Comparison of ENCODE assay signal across 9 mouse cellular contexts in genomic region chr10:23978901-23979705, GRCm38 (mm10). TPM values are rescaled to one million over a fixed set of nuclear protein-coding genes. Genes with fewer than 3 reads are reported as not detected.
DNase-seq lines count a peak whose midpoint lies in the region; ATAC-seq and TF ChIP-seq lines count a peak whose summit lies in the region.
"Had no signal": no experiment of that assay in that cellular context is flagged by ENCODE, and none has a peak within 500 bp of the region (broad histone marks: within the 10 kb centered on the region; RNA-seq: fewer than 3 reads in every experiment).

No protein-coding gene starts in this region.

- H3K27ac ChIP-seq in bone marrow macrophage, adult 2 months (ENCODE audit: insufficient read depth, low read depth, low read length): no peak overlapping the region
- no peak overlapping the region for H3K27ac ChIP-seq in heart, postnatal 0 days (ENCODE audit: low read depth)
- no peak overlapping the region for H3K27ac ChIP-seq in liver, embryonic 15.5 days (replicated peaks)
- H3K27ac ChIP-seq in neural tube, embryonic 15.5 days (replicated peaks): no peak overlapping the region
- H3K27ac ChIP-seq: embryonic facial prominence, embryonic 13.5 days had no signal

- no peak overlapping the region for H3K9ac ChIP-seq in heart, postnatal 0 days (replicated peaks; ENCODE audit: low read depth, low read length)
- H3K9ac ChIP-seq in liver, embryonic 15.5 days: no peak overlapping the region
- no peak overlapping the region for H3K9ac ChIP-seq in neural tube, embryonic 15.5 days (replicated peaks)
- H3K9ac ChIP-seq: embryonic facial prominence, embryonic 13.5 days had no signal

- WGBS in heart, postnatal 0 days: 41% methylated on average over 16 of the region's 16 CpGs
- 33% methylated on average over 16 of the region's 16 CpGs for WGBS in liver, embryonic 15.5 days (ENCODE audit: insufficient replicate concordance)
- 41% methylated on average over 16 of the region's 16 CpGs for WGBS in neural tube, embryonic 15.5 days

- H3K9me3 ChIP-seq in heart, postnatal 0 days (replicated peaks; ENCODE audit: control insufficient read depth, low read length): no peaks in the 10 kb centered on the region
- no peaks in the 10 kb centered on the region for H3K9me3 ChIP-seq in liver, embryonic 15.5 days (replicated peaks)
- no peaks in the 10 kb centered on the region for H3K9me3 ChIP-seq in neural tube, embryonic 15.5 days (replicated peaks)
- H3K9me3 ChIP-seq: embryonic facial prominence, embryonic 13.5 days had no signal

- H3K4me1 ChIP-seq in bone marrow macrophage, adult 2 months (ENCODE audit: control insufficient read depth, insufficient read depth, low read length): peaks cover 5% of the 10 kb centered on the region; the same call in 1 of the 2 replicates
- no peaks in the 10 kb centered on the region for H3K4me1 ChIP-seq in heart, postnatal 0 days (ENCODE audit: control insufficient read depth, insufficient read depth)
- no peaks in the 10 kb centered on the region for H3K4me1 ChIP-seq in liver, embryonic 15.5 days (replicated peaks)
- no peaks in the 10 kb centered on the region for H3K4me1 ChIP-seq in neural tube, embryonic 15.5 days
- H3K4me1 ChIP-seq: embryonic facial prominence, embryonic 13.5 days had no signal

- H3K4me3 ChIP-seq in C2C12 (ENCODE audit: insufficient read depth, poor library complexity, severe bottlenecking): no peak overlapping the region
- no peak overlapping the region for H3K4me3 ChIP-seq in bone marrow macrophage, adult 2 months (ENCODE audit: insufficient read depth, low read length)
- H3K4me3 ChIP-seq in heart, postnatal 0 days (ENCODE audit: low read depth, low read length): no peak overlapping the region
- H3K4me3 ChIP-seq in liver, embryonic 15.5 days (replicated peaks): no peak overlapping the region
- H3K4me3 ChIP-seq in neural tube, embryonic 15.5 days (replicated peaks): no peak overlapping the region
- H3K4me3 ChIP-seq: embryonic facial prominence, embryonic 13.5 days had no signal

- ATAC-seq in heart, postnatal 0 days (ENCODE audit: insufficient read depth, low read depth): peak; percentile 76
- ATAC-seq in liver, embryonic 15.5 days (ENCODE audit: insufficient read depth): peak; percentile 7; the same call in 1 of the 2 replicates
- peak; percentile 82 for ATAC-seq in neural tube, embryonic 15.5 days (ENCODE audit: low FRiP score)

- DNase-seq in fibroblast of lung, adult 2 months (ENCODE audit: low read depth): peak; percentile 22
- DNase-seq in heart, postnatal 0 days (ENCODE audit: low spot score): peak; percentile 83
- DNase-seq in kidney, postnatal 36 days: peak; percentile 81 to 87
- DNase-seq in testis, postnatal 14 days (ENCODE audit: low spot score): peak; percentile 58

- peak; percentile 31 for TF ChIP-seq CTCF in C2C12 (IDR thresholded peaks at IDR 0.05; ENCODE audit: control insufficient read depth, insufficient read depth, insufficient read length)
- TF ChIP-seq CTCF in bone marrow macrophage, adult 2 months (IDR thresholded peaks at IDR 0.05; ENCODE audit: low read depth, low read length): peak; percentile 81
- TF ChIP-seq CTCF in heart, postnatal 0 days (IDR thresholded peaks at IDR 0.05; ENCODE audit: low read depth): peak; percentile 99

- H3K79me2 ChIP-seq in C2C12 (ENCODE audit: control insufficient read depth, insufficient read depth): no peaks in the 10 kb centered on the region

- H3K27me3 ChIP-seq in C2C12 (ENCODE audit: control insufficient read depth, insufficient read depth, insufficient read length): no peaks in the 10 kb centered on the region
- H3K27me3 ChIP-seq in heart, postnatal 0 days (ENCODE audit: control insufficient read depth, insufficient read depth, low read length): no peaks in the 10 kb centered on the region
- no peaks in the 10 kb centered on the region for H3K27me3 ChIP-seq in liver, embryonic 15.5 days
- H3K27me3 ChIP-seq in neural tube, embryonic 15.5 days (replicated peaks): no peaks in the 10 kb centered on the region
- H3K27me3 ChIP-seq: embryonic facial prominence, embryonic 13.5 days had no signal

- H3K4me2 ChIP-seq in heart, postnatal 0 days (ENCODE audit: low read depth, low read length): no peak overlapping the region
- H3K4me2 ChIP-seq in liver, embryonic 15.5 days: no peak overlapping the region
- no peak overlapping the region for H3K4me2 ChIP-seq in neural tube, embryonic 15.5 days
- H3K4me2 ChIP-seq: embryonic facial prominence, embryonic 13.5 days had no signal

- no peaks in the 10 kb centered on the region for H3K79me3 ChIP-seq in C2C12 (ENCODE audit: low read depth)

- no peaks in the 10 kb centered on the region for H3K36me3 ChIP-seq in C2C12 (ENCODE audit: control insufficient read depth, insufficient read depth)
- no peaks in the 10 kb centered on the region for H3K36me3 ChIP-seq in heart, postnatal 0 days (replicated peaks; ENCODE audit: control insufficient read depth, insufficient read depth, low read length)
- H3K36me3 ChIP-seq in liver, embryonic 15.5 days (replicated peaks): no peaks in the 10 kb centered on the region
- H3K36me3 ChIP-seq in neural tube, embryonic 15.5 days: no peaks in the 10 kb centered on the region
- H3K36me3 ChIP-seq: embryonic facial prominence, embryonic 13.5 days had no signal

- TF ChIP-seq EP300 in heart, postnatal 0 days (IDR thresholded peaks at IDR 0.05; ENCODE audit: low read depth): no peak

- no peak overlapping the region for H3ac ChIP-seq in C2C12 (ENCODE audit: control insufficient read depth, insufficient read length, low read depth)

- no peak for TF ChIP-seq POLR2A in bone marrow macrophage, adult 2 months (IDR thresholded peaks at IDR 0.05; ENCODE audit: borderline replicate concordance, low read depth, low read length)

TF ChIP-seq in C2C12, 6 proteins besides CTCF, POLR2A, EP300 and RAD21:
- TF ChIP-seq MYOG (IDR thresholded peaks at IDR 0.05; ENCODE audit: control insufficient read depth, extremely low read depth, insufficient read length) (no peak), MYOD1 (IDR thresholded peaks at IDR 0.05; ENCODE audit: control insufficient read depth, insufficient read length, low read depth) (no peak)

RNA-seq across cellular contexts. Expression of gene Taar6, which starts 6.3 kb away (rescaled TPM):
- polyA plus RNA-seq in C2C12 (2012; fragmentation: generic; extraction: Trizol): not detected
- polyA plus RNA-seq in bone marrow macrophage, adult 2 months (2012; ENCODE audit: insufficient read depth, insufficient read length, missing spikeins): not detected in 2 replicates
- total RNA-seq in heart, postnatal 0 days (2014; rRNA removed; ENCODE audit: low replicate concordance): not detected in 2 replicates
- polyA plus RNA-seq in heart, postnatal 0 days (2015; fragmentation: Nextera tagmentation; extraction: Ambion mirVana): not detected in 2 replicates
- polyA plus RNA-seq in liver, embryonic 15.5 days (2015; fragmentation: Nextera tagmentation; extraction: Ambion mirVana): not detected in 2 replicates
- polyA plus RNA-seq in neural tube, embryonic 15.5 days (2015; fragmentation: Nextera tagmentation; extraction: Ambion mirVana): not detected in 2 replicates
- polyA plus RNA-seq: embryonic facial prominence, embryonic 13.5 days had no signal

RNA-seq across cellular contexts. Expression of gene Taar5, which starts 8.6 kb away (rescaled TPM):
- not detected for polyA plus RNA-seq in C2C12 (2012; fragmentation: generic; extraction: Trizol)
- not detected in 2 replicates for polyA plus RNA-seq in bone marrow macrophage, adult 2 months (2012; ENCODE audit: insufficient read depth, insufficient read length, missing spikeins)
- total RNA-seq in heart, postnatal 0 days (2014; rRNA removed; ENCODE audit: low replicate concordance): not detected in 2 replicates
- polyA plus RNA-seq in heart, postnatal 0 days (2015; fragmentation: Nextera tagmentation; extraction: Ambion mirVana): not detected in 2 replicates
- polyA plus RNA-seq in liver, embryonic 15.5 days (2015; fragmentation: Nextera tagmentation; extraction: Ambion mirVana): not detected in 2 replicates
- polyA plus RNA-seq in neural tube, embryonic 15.5 days (2015; fragmentation: Nextera tagmentation; extraction: Ambion mirVana): 0.18 TPM in 1 of 2 replicates, not detected in the other
- polyA plus RNA-seq: embryonic facial prominence, embryonic 13.5 days had no signal

RNA-seq across cellular contexts. Expression of gene Taar7a, which starts 14.2 kb away (rescaled TPM):
- polyA plus RNA-seq in C2C12 (2012; fragmentation: generic; extraction: Trizol): not detected
- polyA plus RNA-seq in bone marrow macrophage, adult 2 months (2012; ENCODE audit: insufficient read depth, insufficient read length, missing spikeins): not detected in 2 replicates
- total RNA-seq in heart, postnatal 0 days (2014; rRNA removed; ENCODE audit: low replicate concordance): not detected in 2 replicates
- not detected in 2 replicates for polyA plus RNA-seq in heart, postnatal 0 days (2015; fragmentation: Nextera tagmentation; extraction: Ambion mirVana)
- polyA plus RNA-seq in liver, embryonic 15.5 days (2015; fragmentation: Nextera tagmentation; extraction: Ambion mirVana): not detected in 2 replicates
- polyA plus RNA-seq in neural tube, embryonic 15.5 days (2015; fragmentation: Nextera tagmentation; extraction: Ambion mirVana): not detected in 2 replicates
- polyA plus RNA-seq: embryonic facial prominence, embryonic 13.5 days had no signal

RNA-seq across cellular contexts. Expression of gene Taar4, which starts 18.8 kb away (rescaled TPM):
- polyA plus RNA-seq in C2C12 (2012; fragmentation: generic; extraction: Trizol): not detected
- not detected in 2 replicates for polyA plus RNA-seq in bone marrow macrophage, adult 2 months (2012; ENCODE audit: insufficient read depth, insufficient read length, missing spikeins)
- total RNA-seq in heart, postnatal 0 days (2014; rRNA removed; ENCODE audit: low replicate concordance): not detected in 2 replicates
- not detected in 2 replicates for polyA plus RNA-seq in heart, postnatal 0 days (2015; fragmentation: Nextera tagmentation; extraction: Ambion mirVana)
- not detected in 2 replicates for polyA plus RNA-seq in liver, embryonic 15.5 days (2015; fragmentation: Nextera tagmentation; extraction: Ambion mirVana)
- polyA plus RNA-seq in neural tube, embryonic 15.5 days (2015; fragmentation: Nextera tagmentation; extraction: Ambion mirVana): not detected in 2 replicates
- polyA plus RNA-seq: embryonic facial prominence, embryonic 13.5 days had no signal

RNA-seq across cellular contexts. Expression of gene Taar7b, which starts 20.6 kb away (rescaled TPM):
- not detected for polyA plus RNA-seq in C2C12 (2012; fragmentation: generic; extraction: Trizol)
- polyA plus RNA-seq in bone marrow macrophage, adult 2 months (2012; ENCODE audit: insufficient read depth, insufficient read length, missing spikeins): not detected in 2 replicates
- not detected in 2 replicates for total RNA-seq in heart, postnatal 0 days (2014; rRNA removed; ENCODE audit: low replicate concordance)
- not detected in 2 replicates for polyA plus RNA-seq in heart, postnatal 0 days (2015; fragmentation: Nextera tagmentation; extraction: Ambion mirVana)
- not detected in 2 replicates for polyA plus RNA-seq in liver, embryonic 15.5 days (2015; fragmentation: Nextera tagmentation; extraction: Ambion mirVana)
- polyA plus RNA-seq in neural tube, embryonic 15.5 days (2015; fragmentation: Nextera tagmentation; extraction: Ambion mirVana): not detected in 2 replicates
- polyA plus RNA-seq: embryonic facial prominence, embryonic 13.5 days had no signal

Comparison
In these comparisons a context has a peak if more than half of its experiments do, and no peak if none do; other contexts are left out.
1. CTCF ChIP-seq: peak in every context shown above with its lines; median percentile 99 in heart, postnatal 0 days; 81 in bone marrow macrophage, adult 2 months; 31 in C2C12.
2. DNase-seq: peak in every context shown above with its lines; median percentile 84 in kidney, postnatal 36 days; 83 in heart, postnatal 0 days; 58 in testis, postnatal 14 days; 22 in fibroblast of lung, adult 2 months.
3. ATAC-seq: peak in every context shown above with its lines; median percentile 82 in neural tube, embryonic 15.5 days; 76 in heart, postnatal 0 days; 7 in liver, embryonic 15.5 days.